Mouse (Mus musculus): ENCODE data around the gene Catsper3.

Gene Catsper3

GRCm38 (mm10) chr13:55852205-55852604, 67.8 kb downstream of the Catsper3 start:
- DNase-seq (ENCODE audit: low spot score): no peak

DNA sequence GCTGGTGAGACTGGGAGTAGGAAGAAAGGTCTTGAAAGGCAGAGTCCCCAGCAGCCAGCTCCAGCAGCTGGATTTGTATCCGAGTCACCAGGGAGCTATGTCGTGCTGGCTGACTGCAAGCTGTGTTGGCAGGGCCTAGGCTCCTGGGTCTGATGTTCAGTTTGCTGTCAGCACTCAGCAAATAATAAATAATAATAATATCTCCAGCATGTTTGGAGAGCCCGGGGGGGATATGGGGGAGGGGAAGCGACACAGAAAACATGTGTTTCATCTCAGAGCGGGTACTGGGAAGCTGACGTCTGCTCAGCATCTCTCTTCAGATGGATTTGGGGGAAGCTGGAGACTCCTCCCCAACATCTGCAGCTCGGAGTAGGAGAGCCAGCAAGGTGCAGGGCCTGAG, 71.4 kb downstream of the Catsper3 start:
- DNase-seq (ENCODE audit: low spot score): peak; percentile 47

GRCm38 (mm10) chr13:55858463-55858862, 74.1 kb downstream of the Catsper3 start:
- DNase-seq (ENCODE audit: low spot score): no peak

Data from urinary bladder, postnatal 14 days (tissue).